ENCODE assay signal across 9 mouse cellular contexts in the genomic region with DNA sequence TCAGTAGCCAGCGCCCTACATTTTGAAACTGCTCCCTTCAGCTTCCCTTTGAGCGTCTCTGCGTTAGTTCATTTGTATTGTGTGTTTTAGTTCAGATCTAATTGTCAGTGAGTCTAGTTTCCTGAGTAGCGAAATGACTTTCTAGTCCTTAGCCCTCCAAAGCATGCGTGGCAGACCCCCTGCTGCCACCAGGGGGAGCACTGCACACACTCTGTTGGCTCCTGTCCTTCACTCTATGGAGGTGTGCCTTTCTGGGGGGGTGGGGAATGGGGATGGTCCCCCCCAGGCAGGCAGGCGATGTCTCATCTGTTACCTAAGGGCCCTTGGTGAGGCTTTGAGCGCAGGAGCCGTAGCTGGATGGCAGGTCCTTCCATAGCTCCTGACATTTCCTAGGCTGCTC. TPM values are rescaled to one million over a fixed set of nuclear protein-coding genes. Genes with fewer than 3 reads are reported as not detected.
DNase-seq lines count a peak whose midpoint lies in the region; ATAC-seq and TF ChIP-seq lines count a peak whose summit lies in the region.
"Had no signal": no experiment of that assay in that cellular context is flagged by ENCODE, and none has a peak within 500 bp of the region (broad histone marks: within the 10 kb centered on the region; RNA-seq: fewer than 3 reads in every experiment).

No protein-coding gene starts in this region.

- in situ Hi-C loops in CH12.LX (cut with MboI; ENCODE audit: low pct_ligation_motif_present, low pct_unique_long_range_greater_than_20kb, low sequenced_read_pairs) = loop anchor here (5.0 kb wide), 1 partner anchor 73 kb away; no protein-coding TSS in a partner anchor

- dilution Hi-C loops in CH12.LX (cut with MboI; ENCODE audit: extremely low pct_ligation_motif_present, extremely low pct_unique_long_range_greater_than_20kb, low sequenced_read_pairs) = no loop called here

- no peak overlapping the region for H3K9ac ChIP-seq in intestine, embryonic 14.5 days (ENCODE audit: low read length)
- H3K9ac ChIP-seq in intestine, embryonic 16.5 days (ENCODE audit: low read depth, low read length) = no peak overlapping the region
- H3K9ac ChIP-seq in CH12.LX (ENCODE audit: insufficient read depth, low read depth) = no peak overlapping the region
- H3K9ac ChIP-seq in embryonic facial prominence, embryonic 11.5 days (replicated peaks; ENCODE audit: low read length) = no peak overlapping the region
- H3K9ac ChIP-seq: midbrain, embryonic 12.5 days had no signal

- H3K4me1 ChIP-seq in intestine, embryonic 14.5 days (replicated peaks; ENCODE audit: control insufficient read depth, insufficient read depth, low read length) = no peaks in the 10 kb centered on the region
- H3K4me1 ChIP-seq in intestine, embryonic 16.5 days (ENCODE audit: control insufficient read depth, insufficient read depth, low read length) = no peaks in the 10 kb centered on the region
- H3K4me1 ChIP-seq in CH12.LX (ENCODE audit: control insufficient read depth in 1 of 2, insufficient read depth in 2 of 2) = no peaks in the 10 kb centered on the region
- H3K4me1 ChIP-seq in embryonic facial prominence, embryonic 11.5 days (ENCODE audit: control insufficient read depth, insufficient read depth, low read length) = no peaks in the 10 kb centered on the region
- H3K4me1 ChIP-seq: midbrain, embryonic 12.5 days had no signal

- no peak for ATAC-seq in intestine, embryonic 14.5 days (replicated peaks; ENCODE audit: low FRiP score, low TSS enrichment, low read depth)
- ATAC-seq in intestine, embryonic 16.5 days = no peak
- no peak for ATAC-seq in embryonic facial prominence, embryonic 11.5 days (replicated peaks; ENCODE audit: insufficient number of reproducible peaks, low FRiP score, low TSS enrichment, low read depth)

- peak; percentile 67 to 82 for TF ChIP-seq CTCF in CH12.LX (conservative IDR thresholded peaks at IDR 0.05 in 1 of 2, IDR thresholded peaks at IDR 0.05 in 1 of 2; ENCODE audit: low read depth in 2 of 2, low read length in 2 of 2)
- peak; percentile 88 for TF ChIP-seq CTCF in left cerebral cortex, adult 2 months (IDR thresholded peaks at IDR 0.05)

- WGBS in intestine, embryonic 14.5 days = 87% methylated on average over 8 of the region's 8 CpGs
- 81% methylated on average over 8 of the region's 8 CpGs for WGBS in intestine, embryonic 16.5 days
- 69% methylated on average over 8 of the region's 8 CpGs for WGBS in embryonic facial prominence, embryonic 11.5 days

- no peak for TF ChIP-seq POLR2A in CH12.LX (IDR thresholded peaks at IDR 0.05; ENCODE audit: low read depth, low read length)

- H3K36me3 ChIP-seq in intestine, embryonic 14.5 days (ENCODE audit: control insufficient read depth, insufficient read depth, low read length) = peaks cover 84% of the 10 kb centered on the region
- peaks cover 38% of the 10 kb centered on the region for H3K36me3 ChIP-seq in intestine, embryonic 16.5 days (ENCODE audit: control insufficient read depth, insufficient read depth, low read length)
- H3K36me3 ChIP-seq in CH12.LX (replicated peaks in 1 of 2; ENCODE audit: control insufficient read depth in 1 of 2, insufficient read depth in 1 of 2, low read length in 1 of 2) = peaks cover 71 to 99% of the 10 kb centered on the region in 2 experiments
- H3K36me3 ChIP-seq in embryonic facial prominence, embryonic 11.5 days (replicated peaks; ENCODE audit: control insufficient read depth, insufficient read depth, low read depth, low read length) = peaks cover 19% of the 10 kb centered on the region

- intact Hi-C loops in left cerebral cortex, adult 2 months (cut with DNase I) = loop anchor here (1.0 kb wide), 1 partner anchor 65 kb away; no protein-coding TSS in a partner anchor

- H3K4me2 ChIP-seq in intestine, embryonic 14.5 days (ENCODE audit: low read length) = no peak overlapping the region
- no peak overlapping the region for H3K4me2 ChIP-seq in intestine, embryonic 16.5 days (ENCODE audit: low read depth, low read length)
- H3K4me2 ChIP-seq in CH12.LX (ENCODE audit: insufficient read depth, low read depth, poor library complexity, severe bottlenecking) = no peak overlapping the region
- no peak overlapping the region for H3K4me2 ChIP-seq in embryonic facial prominence, embryonic 11.5 days (ENCODE audit: low read depth, low read length)
- H3K4me2 ChIP-seq: midbrain, embryonic 12.5 days had no signal

- TF ChIP-seq RAD21 in CH12.LX (IDR thresholded peaks at IDR 0.05; ENCODE audit: low read depth, low read length) = peak; percentile 55

- no peak overlapping the region for H3K27ac ChIP-seq in intestine, embryonic 14.5 days (ENCODE audit: low read depth)
- no peak overlapping the region for H3K27ac ChIP-seq in intestine, embryonic 16.5 days (ENCODE audit: low read length)
- no peak overlapping the region for H3K27ac ChIP-seq in CH12.LX (ENCODE audit: insufficient read depth, low read depth)
- no peak overlapping the region for H3K27ac ChIP-seq in embryonic facial prominence, embryonic 11.5 days (replicated peaks; ENCODE audit: low read depth, low read length)
- H3K27ac ChIP-seq in left cerebral cortex, adult 2 months = no peak overlapping the region
- H3K27ac ChIP-seq: midbrain, embryonic 12.5 days had no signal

- H3K4me3 ChIP-seq in intestine, embryonic 14.5 days (ENCODE audit: low read depth, low read length) = no peak overlapping the region
- H3K4me3 ChIP-seq in intestine, embryonic 16.5 days (ENCODE audit: low read length) = no peak overlapping the region
- no peak overlapping the region for H3K4me3 ChIP-seq in CH12.LX (replicated peaks in 1 of 3; ENCODE audit: low read depth in 2 of 3, low read length in 2 of 3, poor library complexity in 1 of 3)
- H3K4me3 ChIP-seq in embryonic facial prominence, embryonic 11.5 days (ENCODE audit: low read depth, low read length) = no peak overlapping the region
- H3K4me3 ChIP-seq in left cerebral cortex, adult 2 months = no peak overlapping the region
- H3K4me3 ChIP-seq: midbrain, embryonic 12.5 days had no signal

- H3K79me2 ChIP-seq in CH12.LX (replicated peaks; ENCODE audit: control insufficient read depth, extremely low read depth, insufficient read depth, poor library complexity, severe bottlenecking) = no peaks in the 10 kb centered on the region

- no peaks in the 10 kb centered on the region for H3K27me3 ChIP-seq in intestine, embryonic 14.5 days (replicated peaks; ENCODE audit: control insufficient read depth, insufficient read depth, low read length)
- H3K27me3 ChIP-seq in intestine, embryonic 16.5 days (replicated peaks; ENCODE audit: control insufficient read depth, insufficient read depth, low read length) = no peaks in the 10 kb centered on the region
- no peaks in the 10 kb centered on the region for H3K27me3 ChIP-seq in CH12.LX (replicated peaks)
- no peaks in the 10 kb centered on the region for H3K27me3 ChIP-seq in embryonic facial prominence, embryonic 11.5 days (ENCODE audit: control insufficient read depth, insufficient read depth, low read length)
- H3K27me3 ChIP-seq: midbrain, embryonic 12.5 days had no signal

- peak; percentile 74 for DNase-seq in intestine, embryonic 14.5 days (ENCODE audit: low spot score)
- peak; percentile 59 for DNase-seq in CH12.LX (ENCODE audit: extremely low read depth)
- DNase-seq in adrenal gland, postnatal 25 days = peak; percentile 79
- DNase-seq in embryonic facial prominence, embryonic 11.5 days (ENCODE audit: low spot score) = peak; percentile 67
- DNase-seq in left cerebral cortex, adult 2 months (ENCODE audit: extremely low spot score in 1 of 2, low spot score in 2 of 2) = peak; percentile 73 to 77
- peak; percentile 33 for DNase-seq in retina, adult 2 months (ENCODE audit: low read depth, low spot score)
- DNase-seq in urinary bladder, adult 2 months (ENCODE audit: low spot score) = no peak

- no peak for TF ChIP-seq EP300 in CH12.LX (IDR thresholded peaks at IDR 0.05; ENCODE audit: low read length)

- no peaks in the 10 kb centered on the region for H3K9me3 ChIP-seq in intestine, embryonic 14.5 days (ENCODE audit: control insufficient read depth, low read length)
- no peaks in the 10 kb centered on the region for H3K9me3 ChIP-seq in intestine, embryonic 16.5 days (ENCODE audit: control insufficient read depth, low read length)
- H3K9me3 ChIP-seq in CH12.LX (replicated peaks; ENCODE audit: low read length) = no peaks in the 10 kb centered on the region
- no peaks in the 10 kb centered on the region for H3K9me3 ChIP-seq in embryonic facial prominence, embryonic 11.5 days (replicated peaks; ENCODE audit: control insufficient read depth, low read length)
- H3K9me3 ChIP-seq: midbrain, embryonic 12.5 days had no signal

TF ChIP-seq in CH12.LX, 34 proteins besides CTCF, POLR2A, EP300 and RAD21 (continues in another document):
- TF ChIP-seq RCOR1 (conservative IDR thresholded peaks at IDR 0.05; ENCODE audit: low read depth, low read length) = no peak
- TF ChIP-seq ZC3H11A (IDR thresholded peaks at IDR 0.05; ENCODE audit: low read depth, low read length) = peak; percentile 36; the same call in 1 of the 2 replicates
- TF ChIP-seq MAZ (IDR thresholded peaks at IDR 0.05; ENCODE audit: low read depth, low read length) = no peak
- no peak for TF ChIP-seq JUND (conservative IDR thresholded peaks at IDR 0.05; ENCODE audit: low read depth, low read length)
- TF ChIP-seq CHD1 (IDR thresholded peaks at IDR 0.05; ENCODE audit: low read depth, low read length) = no peak
- TF ChIP-seq SMC3 (IDR thresholded peaks at IDR 0.05; ENCODE audit: low read depth, low read length) = peak; percentile 86

RNA-seq across cellular contexts. Expression of a gene that starts 22.9 kb away (rescaled TPM):
- 1.7 and 3.8 TPM in 2 replicates for polyA plus RNA-seq in intestine, embryonic 14.5 days (2014; fragmentation: Nextera tagmentation; extraction: Ambion mirVana)
- 3.6 and 4.0 TPM in 2 replicates for polyA plus RNA-seq in intestine, embryonic 16.5 days (2015; fragmentation: Nextera tagmentation; extraction: Ambion mirVana)
- total RNA-seq in CH12.LX (2012; rRNA removed) = 0.13 and 0.34 TPM in 2 replicates
- 1.3 TPM in 1 of 2 replicates, not detected in the other for total RNA-seq in CH12.LX (2014; rRNA removed)
- polyA plus RNA-seq in CH12.LX (2012; ENCODE audit: insufficient read length, low read depth) = 0.80 and 0.90 TPM in 2 replicates
- 103 and 131 TPM in 2 replicates for total RNA-seq in adrenal gland, postnatal 25 days (2021)
- 3.4 and 3.9 TPM in 2 replicates for polyA plus RNA-seq in embryonic facial prominence, embryonic 11.5 days (2014; fragmentation: Nextera tagmentation; extraction: Ambion mirVana)
- total RNA-seq in left cerebral cortex, adult 2 months (2021) = 10 to 100 TPM; 82.0 to 87.3 TPM
- polyA plus RNA-seq in urinary bladder, adult 2 months (2012; rRNA removed) = 1.5 and 2.0 TPM in 2 replicates

RNA-seq across cellular contexts. Expression of a gene that starts 28.1 kb away (rescaled TPM):
- 72.7 and 75.3 TPM in 2 replicates for polyA plus RNA-seq in intestine, embryonic 14.5 days (2014; fragmentation: Nextera tagmentation; extraction: Ambion mirVana)
- 50.1 and 51.0 TPM in 2 replicates for polyA plus RNA-seq in intestine, embryonic 16.5 days (2015; fragmentation: Nextera tagmentation; extraction: Ambion mirVana)
- total RNA-seq in CH12.LX (2012; rRNA removed) = 13.5 and 13.7 TPM in 2 replicates
- 9.9 and 10.7 TPM in 2 replicates for total RNA-seq in CH12.LX (2014; rRNA removed)
- 19.3 and 24.1 TPM in 2 replicates for polyA plus RNA-seq in CH12.LX (2012; ENCODE audit: insufficient read length, low read depth)
- total RNA-seq in adrenal gland, postnatal 25 days (2021) = 50.1 and 70.4 TPM in 2 replicates
- polyA plus RNA-seq in embryonic facial prominence, embryonic 11.5 days (2014; fragmentation: Nextera tagmentation; extraction: Ambion mirVana) = 67.6 and 74.6 TPM in 2 replicates
- total RNA-seq in left cerebral cortex, adult 2 months (2021) = 100 to 1,000 TPM; 110 to 111 TPM
- 35.1 and 36.9 TPM in 2 replicates for polyA plus RNA-seq in urinary bladder, adult 2 months (2012; rRNA removed)
